ENCODE assay signal across 10 mouse cellular contexts in genomic region chr2:157074186-157074724, GRCm38 (mm10). TPM values are rescaled to one million over a fixed set of nuclear protein-coding genes. Genes with fewer than 3 reads are reported as not detected.
A peak's percentile ranks its signal among the peaks of the same experiment; 100 is the strongest.
DNase-seq lines count a peak whose midpoint lies in the region; ATAC-seq and TF ChIP-seq lines count a peak whose summit lies in the region.
"Had no signal": no experiment of that assay in that cellular context is flagged by ENCODE, and none has a peak within 500 bp of the region (broad histone marks: within the 10 kb centered on the region; RNA-seq: fewer than 3 reads in every experiment).

No protein-coding gene starts in this region.

- DNase-seq in lung, adult 2 months: no peak
- DNase-seq in lung, postnatal 25 days (ENCODE audit: low spot score): no peak
- DNase-seq in cerebellum, adult 2 months: peak; percentile 92 to 96
- DNase-seq in left cerebral cortex, adult 18-20 months (ENCODE audit: low spot score in 2 of 2): no peak
- no peak for DNase-seq in layer of hippocampus, adult 11-12 months (ENCODE audit: low spot score)

- no peak for ATAC-seq in heart, embryonic 16.5 days (replicated peaks; ENCODE audit: extremely low read depth, insufficient read depth, low FRiP score)
- no peak for ATAC-seq in neural tube, embryonic 13.5 days (ENCODE audit: low read depth)
- no peak for ATAC-seq in erythroid progenitor cell, adult 5-6 weeks (replicated peaks; ENCODE audit: low FRiP score, poor library complexity, severe bottlenecking)

- H3K4me3 ChIP-seq in lung, adult 2 months (replicated peaks; ENCODE audit: extremely low read depth, low read depth, low read length): peak overlapping the region; percentile 17
- H3K4me3 ChIP-seq in cerebellum, adult 2 months (replicated peaks; ENCODE audit: insufficient read depth, low read depth, low read length): peak overlapping the region; percentile 72
- no peak overlapping the region for H3K4me3 ChIP-seq in heart, embryonic 16.5 days (ENCODE audit: low read length)
- no peak overlapping the region; the same call in 1 of the 2 replicates for H3K4me3 ChIP-seq in neural tube, embryonic 13.5 days

- H3K9ac ChIP-seq in heart, embryonic 16.5 days (ENCODE audit: low read length): no peak overlapping the region
- peak overlapping the region; percentile 100 for H3K9ac ChIP-seq in neural tube, embryonic 13.5 days

- peak overlapping the region; percentile 91; the same call in 1 of the 2 replicates for H3K4me2 ChIP-seq in heart, embryonic 16.5 days (ENCODE audit: low read depth, low read length)
- H3K4me2 ChIP-seq in neural tube, embryonic 13.5 days: peak overlapping the region; percentile 100

- H3K27ac ChIP-seq in cerebellum, adult 2 months (ENCODE audit: insufficient read depth, low read length): peak overlapping the region; percentile 97
- H3K27ac ChIP-seq in heart, embryonic 16.5 days (ENCODE audit: low read length): peak overlapping the region; percentile 30
- H3K27ac ChIP-seq in neural tube, embryonic 13.5 days (replicated peaks): peak overlapping the region; percentile 33

- H3K27me3 ChIP-seq in cerebellum, adult 2 months (ENCODE audit: control insufficient read depth, insufficient read depth, low read length): no peaks in the 10 kb centered on the region
- no peaks in the 10 kb centered on the region for H3K27me3 ChIP-seq in heart, embryonic 16.5 days (ENCODE audit: control insufficient read depth, insufficient read depth, low read length)
- no peaks in the 10 kb centered on the region for H3K27me3 ChIP-seq in neural tube, embryonic 13.5 days

- H3K36me3 ChIP-seq in heart, embryonic 16.5 days (ENCODE audit: control insufficient read depth, insufficient read depth): no peaks in the 10 kb centered on the region
- peaks cover 13% of the 10 kb centered on the region; the same call in 1 of the 2 replicates for H3K36me3 ChIP-seq in neural tube, embryonic 13.5 days

- H3K9me3 ChIP-seq in heart, embryonic 16.5 days (replicated peaks; ENCODE audit: control insufficient read depth, low read length): no peaks in the 10 kb centered on the region
- no peaks in the 10 kb centered on the region for H3K9me3 ChIP-seq in neural tube, embryonic 13.5 days

- 33% methylated on average over 9 of the region's 9 CpGs for WGBS in lung, adult 2 months
- WGBS in cerebellum, adult 2 months: 4% methylated on average over 9 of the region's 9 CpGs
- 62% methylated on average over 9 of the region's 9 CpGs for WGBS in heart, embryonic 16.5 days
- WGBS in neural tube, embryonic 13.5 days: 69% methylated on average over 9 of the region's 9 CpGs

- no peak for TF ChIP-seq POLR2A in lung, adult 2 months (IDR thresholded peaks at IDR 0.05; ENCODE audit: borderline replicate concordance, extremely low read depth, low read depth, low read length)
- no peak; the same call in 1 of the 2 replicates for TF ChIP-seq POLR2A in cerebellum, adult 2 months (IDR thresholded peaks at IDR 0.05; ENCODE audit: borderline replicate concordance, insufficient read depth, low read length)

- no peak for TF ChIP-seq CTCF in lung, adult 2 months (IDR thresholded peaks at IDR 0.05; ENCODE audit: insufficient read depth, low read length)
- no peak for TF ChIP-seq CTCF in cerebellum, adult 2 months (IDR thresholded peaks at IDR 0.05; ENCODE audit: borderline replicate concordance, insufficient read depth, low read depth, low read length)

- H3K4me1 ChIP-seq in lung, adult 2 months (ENCODE audit: control insufficient read depth, insufficient read depth, low read length): peaks cover 65% of the 10 kb centered on the region
- peaks cover 46% of the 10 kb centered on the region for H3K4me1 ChIP-seq in cerebellum, adult 2 months (ENCODE audit: control insufficient read depth, insufficient read depth, low read length)
- H3K4me1 ChIP-seq in heart, embryonic 16.5 days (ENCODE audit: control insufficient read depth, insufficient read depth, low read length): peaks cover 81% of the 10 kb centered on the region
- H3K4me1 ChIP-seq in neural tube, embryonic 13.5 days (replicated peaks): peaks cover 86% of the 10 kb centered on the region

RNA-seq across cellular contexts. Expression of gene Soga1, which starts 4.8 kb away (rescaled TPM):
- 34.1 and 37.1 TPM in 2 replicates for polyA plus RNA-seq in lung, adult 2 months (2012; rRNA removed)
- polyA plus RNA-seq in cerebellum, adult 2 months (2012; rRNA removed): 38.3 and 50.1 TPM in 2 replicates
- 1.7 and 3.1 TPM in 2 replicates for polyA plus RNA-seq in heart, embryonic 16.5 days (2015; fragmentation: Nextera tagmentation; extraction: Ambion mirVana)
- 4.5 and 5.9 TPM in 2 replicates for polyA plus RNA-seq in neural tube, embryonic 13.5 days (2015; fragmentation: Nextera tagmentation; extraction: Ambion mirVana)
- total RNA-seq in left cerebral cortex, adult 18-20 months (2021): 10 to 100 TPM; 17.1 to 17.7 TPM
- total RNA-seq in erythroid progenitor cell, adult 5-6 weeks (2015; ENCODE audit: low replicate concordance): 0.36 and 0.42 TPM in 2 replicates
- 2.8 and 3.6 TPM in 2 replicates for total RNA-seq in erythroid progenitor cell, adult 5-6 weeks (2017; ENCODE audit: low replicate concordance)

RNA-seq across cellular contexts. Expression of gene Tldc2, which starts 12.6 kb away (rescaled TPM):
- polyA plus RNA-seq in lung, adult 2 months (2012; rRNA removed): not detected in 2 replicates
- polyA plus RNA-seq in cerebellum, adult 2 months (2012; rRNA removed): 6.0 and 7.1 TPM in 2 replicates
- not detected in 2 replicates for polyA plus RNA-seq in heart, embryonic 16.5 days (2015; fragmentation: Nextera tagmentation; extraction: Ambion mirVana)
- not detected in 2 replicates for polyA plus RNA-seq in neural tube, embryonic 13.5 days (2015; fragmentation: Nextera tagmentation; extraction: Ambion mirVana)
- not detected for total RNA-seq in left cerebral cortex, adult 18-20 months (2021)
- total RNA-seq in erythroid progenitor cell, adult 5-6 weeks (2015; ENCODE audit: low replicate concordance): not detected in 2 replicates
- not detected in 2 replicates for total RNA-seq in erythroid progenitor cell, adult 5-6 weeks (2017; ENCODE audit: low replicate concordance)
- polyA plus RNA-seq: limb, embryonic 14.5 days; testis, adult 2 months had no signal

Comparison
In these comparisons a context has a peak if more than half of its experiments do, and no peak if none do; other contexts are left out.
1. DNase-seq: peak in cerebellum, adult 2 months (2 of 2); none in lung, adult 2 months (single experiment), lung, postnatal 25 days (single experiment), left cerebral cortex, adult 18-20 months (0 of 2) and layer of hippocampus, adult 11-12 months (single experiment).
2. H3K4me3 ChIP-seq: peak in lung, adult 2 months (single experiment) and cerebellum, adult 2 months (single experiment); none in heart, embryonic 16.5 days (single experiment) and neural tube, embryonic 13.5 days (single experiment).
3. H3K27ac ChIP-seq: peak in every context shown above with its lines; median percentile 97 in cerebellum, adult 2 months; 33 in neural tube, embryonic 13.5 days; 30 in heart, embryonic 16.5 days.